Mouse (Mus musculus) cerebral cortex, adult 2 months (tissue): ENCODE results near the gene Uhrf1.

Experiments
- WGBS: fragments of 180-500 bp; shearing (Covaris S2); methylation state at CpG from one replicate; pipeline ENCODE4 v1.1.7; 2018; 5-methylcytosine and 5-hydroxymethylcytosine counted together

The Uhrf1 gene

DNA sequence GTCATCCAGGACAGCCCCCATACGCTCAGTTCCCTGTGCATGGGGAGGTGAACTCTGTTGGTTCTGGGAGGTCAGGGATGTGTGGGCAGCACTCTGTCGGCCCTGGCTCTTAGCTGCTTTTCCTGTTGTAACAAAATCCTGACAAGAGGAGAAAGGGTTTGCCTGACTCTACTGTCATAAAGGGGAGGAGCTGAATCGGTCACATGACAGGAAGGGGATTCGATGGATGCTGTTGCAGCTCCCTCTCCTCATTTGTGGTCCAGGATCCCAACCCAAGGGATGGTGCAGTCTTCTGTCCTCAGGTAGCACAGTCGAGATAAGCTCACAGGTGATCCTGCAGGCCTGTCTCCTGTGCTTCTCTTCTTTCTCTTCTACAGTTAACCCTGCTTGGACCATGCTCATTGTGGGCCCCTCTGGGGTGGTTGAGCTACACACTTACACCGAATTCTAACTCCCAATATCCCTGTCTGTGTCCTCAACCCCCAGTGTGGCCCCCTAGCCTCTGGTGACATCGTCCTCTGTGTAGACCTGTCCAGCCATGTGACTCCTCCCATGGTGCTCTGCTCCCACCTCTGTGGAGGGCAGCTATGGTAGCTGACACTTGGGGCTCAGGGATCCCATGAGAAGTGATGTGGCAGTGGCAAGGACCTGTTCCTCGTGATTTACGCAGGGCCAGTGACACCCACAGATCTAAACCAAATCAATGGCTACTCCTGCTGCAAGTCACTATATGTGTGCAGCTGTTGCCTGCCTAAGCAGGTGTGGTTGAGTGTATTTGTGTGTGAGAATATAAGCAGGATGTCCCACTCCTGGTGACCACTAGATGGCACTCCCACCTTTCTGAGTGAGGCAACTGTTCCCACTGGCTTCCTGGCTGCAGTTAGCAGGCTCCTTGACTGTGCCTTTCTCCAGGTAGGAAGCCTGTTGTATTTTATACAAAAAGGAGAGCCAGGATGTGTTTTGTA is 54.1 kb downstream of the Uhrf1 start:
- WGBS: 63% methylated on average over 9 of the region's 9 CpGs

DNA sequence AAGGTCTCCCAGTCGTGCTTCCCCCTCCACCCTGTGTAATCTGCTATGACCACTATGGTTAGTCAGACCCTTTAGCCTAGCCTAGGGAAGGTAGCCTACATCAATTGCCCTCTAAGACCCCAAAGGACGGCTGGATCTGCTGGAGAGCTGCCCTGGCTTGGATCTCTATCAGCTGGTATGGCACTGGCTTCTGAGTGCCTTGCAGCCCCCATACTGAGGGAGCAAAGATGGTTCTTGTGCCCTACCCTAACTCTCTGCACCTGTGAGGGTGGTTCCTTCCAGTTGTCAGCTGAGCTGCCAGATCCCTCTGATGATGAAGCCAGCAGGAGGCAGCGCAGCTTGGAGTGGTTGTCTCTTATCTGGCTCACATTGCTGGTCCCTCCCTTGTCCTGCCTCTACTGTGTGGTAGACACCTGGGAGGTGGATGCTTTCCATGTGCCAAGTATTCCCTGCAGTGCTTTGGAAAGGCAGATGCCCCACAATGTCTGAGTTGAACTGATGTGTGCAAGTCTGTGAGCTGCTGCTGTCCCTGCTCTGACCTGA is 56.1 kb downstream of the Uhrf1 start:
- 56% methylated on average over 3 of the region's 3 CpGs for whole genome bisulfite sequencing

DNA sequence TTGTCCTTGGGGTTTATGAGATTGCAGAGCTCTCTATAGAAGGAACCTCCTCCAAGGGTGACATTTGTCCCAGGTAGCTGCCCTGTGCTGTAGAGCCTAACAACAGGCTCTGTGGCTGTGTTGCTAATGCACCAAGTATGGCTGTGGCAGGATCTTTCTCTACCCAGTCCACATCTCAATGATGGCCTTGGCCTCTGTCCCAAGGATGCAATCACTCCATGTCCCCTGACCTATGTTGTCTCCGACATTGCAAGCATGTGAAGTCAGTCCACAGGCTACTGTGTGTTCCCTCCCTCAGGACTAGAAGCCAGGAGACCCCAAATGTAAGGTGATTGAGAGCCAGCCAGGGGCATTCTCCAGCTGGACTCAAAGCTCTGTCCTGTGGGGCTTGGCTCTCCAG is 56.7 kb downstream of the Uhrf1 start:
- 68% methylated on average over 1 of the region's 1 CpGs for WGBS

DNA sequence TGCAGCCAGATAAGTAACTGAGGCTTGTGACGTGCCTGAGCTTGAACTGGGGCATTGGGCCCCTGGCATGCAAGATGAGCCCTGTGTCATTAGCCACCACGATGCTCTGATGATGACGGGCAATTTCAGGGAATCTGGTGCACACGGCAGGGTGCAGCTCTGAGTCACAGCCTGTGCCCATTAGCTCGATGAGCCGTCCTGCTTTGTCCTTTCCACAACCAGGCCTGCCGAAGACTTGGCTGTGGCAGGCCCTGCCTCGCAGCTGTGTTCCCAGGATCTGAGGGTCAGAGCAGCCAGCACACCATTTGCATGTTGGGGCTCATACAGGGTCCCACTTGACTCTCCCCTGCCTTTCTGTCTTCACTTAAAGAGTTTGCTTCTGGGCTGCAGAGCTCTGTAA is 57.3 kb downstream of the Uhrf1 start:
- 30% methylated on average over 8 of the region's 8 CpGs for WGBS

DNA sequence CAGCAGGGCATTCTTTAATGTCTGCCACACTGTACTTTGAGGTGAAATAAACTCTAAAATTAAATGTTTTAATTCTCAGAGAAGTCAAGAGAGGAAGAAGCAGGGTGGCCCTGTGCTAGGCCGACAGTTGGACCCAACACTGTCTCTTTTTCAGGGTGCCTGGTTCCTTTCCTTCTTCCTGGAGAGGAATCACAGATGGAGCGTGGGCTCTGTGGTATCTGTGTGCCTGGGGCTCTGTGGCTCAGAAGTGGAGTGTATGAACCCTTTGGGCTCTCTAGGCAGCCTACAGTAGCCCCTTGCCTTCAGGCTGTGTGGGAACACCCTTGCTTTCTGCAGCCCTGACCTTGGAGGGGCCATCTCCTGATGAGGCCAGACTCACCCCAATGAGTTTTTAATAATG is 58.4 kb downstream of the Uhrf1 start:
- WGBS: 60% methylated on average over 2 of the region's 2 CpGs

DNA sequence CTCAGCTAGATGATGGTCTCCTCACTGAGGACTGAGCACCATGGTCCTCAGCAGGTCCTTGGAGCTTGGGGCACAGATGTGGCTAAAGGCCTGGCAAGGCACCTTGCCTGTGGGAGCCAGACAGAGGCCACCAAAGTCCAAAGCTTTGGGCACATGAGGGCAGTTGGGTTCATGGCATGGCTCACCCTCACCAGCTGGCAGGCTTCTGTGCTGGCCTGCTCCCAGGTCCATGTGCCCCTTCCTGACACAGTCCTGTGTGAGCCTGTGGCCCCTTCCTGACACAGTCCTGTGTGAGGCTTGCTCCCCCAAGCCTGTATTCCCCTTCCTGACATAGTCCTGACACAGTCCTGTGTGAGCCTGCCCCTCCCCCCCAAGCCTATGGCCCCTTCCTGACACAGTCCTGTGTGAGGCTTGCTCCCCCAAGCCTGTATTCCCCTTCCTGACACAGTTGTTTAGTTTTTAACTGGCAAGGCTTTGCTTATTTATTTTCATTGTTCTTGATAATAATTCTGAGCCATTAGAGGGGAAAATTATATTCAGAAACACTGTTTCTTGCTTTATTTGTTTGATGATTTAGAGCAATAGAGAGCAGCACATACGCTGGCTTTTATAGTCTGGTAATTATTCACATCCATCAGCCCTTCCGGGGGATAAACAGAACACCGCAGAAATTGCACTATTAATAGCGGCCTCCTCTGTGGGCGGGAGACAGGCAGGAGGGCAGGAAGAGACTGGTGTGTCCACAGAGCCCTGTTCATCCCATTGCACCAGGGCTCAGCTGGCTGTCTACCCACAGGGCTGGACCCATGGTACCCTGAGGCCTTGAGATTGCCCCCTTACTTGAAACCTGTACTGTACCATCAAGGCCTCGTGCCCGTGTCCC is 62.9 kb downstream of the Uhrf1 start:
- 43% methylated on average over 7 of the region's 7 CpGs for WGBS

DNA sequence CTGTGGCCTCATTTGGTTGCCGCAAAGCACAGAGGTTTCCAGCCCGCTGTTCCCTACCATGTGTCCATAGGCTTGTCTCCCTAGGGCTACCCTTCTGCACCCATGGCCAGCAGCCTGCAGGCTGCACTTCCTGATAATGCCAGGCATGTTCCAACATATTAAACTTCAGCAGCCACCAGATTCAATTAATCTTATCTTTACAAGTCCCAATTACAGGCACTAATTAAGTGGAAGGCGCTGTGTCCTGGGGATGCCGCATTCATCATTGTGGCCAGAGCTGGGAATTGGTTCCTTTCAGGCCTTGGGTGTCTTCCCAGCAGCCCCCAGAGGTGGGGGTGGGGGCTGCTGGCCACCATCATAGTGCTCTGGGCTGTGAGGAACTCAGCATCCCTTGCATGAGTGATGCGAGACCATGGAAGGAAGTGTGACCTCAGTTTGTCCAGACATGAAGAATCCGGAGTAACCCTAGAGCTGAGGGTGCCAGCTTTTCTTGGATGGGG is 65.2 kb downstream of the Uhrf1 start:
- 74% methylated on average over 6 of the region's 6 CpGs for WGBS

DNA sequence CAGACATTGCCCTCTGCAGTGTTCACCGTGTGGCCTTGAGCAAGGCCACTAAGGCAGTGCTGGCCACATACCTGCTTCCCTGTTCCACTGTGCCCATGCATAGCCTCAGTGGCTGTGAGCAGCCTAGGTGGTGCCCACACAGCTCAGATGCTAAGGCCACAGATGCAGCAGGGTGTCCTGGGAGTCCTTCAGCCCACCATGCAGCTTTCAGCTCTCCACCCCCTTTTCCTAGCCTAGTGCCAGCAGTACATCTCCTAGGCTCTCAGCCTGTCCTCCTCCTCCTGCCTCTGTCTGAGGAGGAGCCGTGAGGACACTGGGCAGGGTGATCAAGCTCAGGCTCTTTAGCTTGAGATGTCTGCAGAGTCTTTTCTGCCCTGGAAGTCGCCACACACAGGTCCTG is 67.0 kb downstream of the Uhrf1 start:
- WGBS: 64% methylated on average over 3 of the region's 3 CpGs

DNA sequence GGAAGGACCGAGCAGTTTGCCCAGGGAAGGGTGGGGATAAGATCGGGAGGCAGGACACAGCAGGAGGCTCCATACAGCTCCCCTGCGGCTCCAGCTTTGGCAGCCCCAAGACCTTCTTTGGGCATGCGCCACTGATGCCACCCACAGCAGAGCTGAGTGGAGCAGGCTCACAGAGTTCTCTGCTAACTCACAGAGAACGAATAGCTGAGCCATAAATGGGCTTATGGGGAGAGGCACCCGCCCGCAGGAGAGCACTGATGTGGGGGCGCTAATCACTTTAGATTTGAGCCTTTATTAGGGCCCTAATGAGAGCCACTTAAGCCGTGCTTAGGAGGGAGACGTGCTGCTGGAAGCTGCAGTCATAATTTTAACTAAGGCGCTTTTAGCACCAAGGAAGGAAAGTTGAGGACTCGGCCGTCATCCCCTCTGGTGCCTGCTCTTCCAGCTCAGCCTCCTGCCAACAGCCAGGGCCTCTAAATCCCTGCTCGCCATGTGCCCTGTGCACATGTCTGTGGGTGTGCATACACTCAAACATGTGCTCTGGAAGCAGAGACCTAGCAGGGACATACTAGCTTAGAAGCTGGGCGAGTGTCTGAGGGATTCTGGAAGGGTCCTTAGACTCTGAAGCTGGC is 68.0 kb downstream of the Uhrf1 start:
- 34% methylated on average over 15 of the region's 15 CpGs for WGBS

DNA sequence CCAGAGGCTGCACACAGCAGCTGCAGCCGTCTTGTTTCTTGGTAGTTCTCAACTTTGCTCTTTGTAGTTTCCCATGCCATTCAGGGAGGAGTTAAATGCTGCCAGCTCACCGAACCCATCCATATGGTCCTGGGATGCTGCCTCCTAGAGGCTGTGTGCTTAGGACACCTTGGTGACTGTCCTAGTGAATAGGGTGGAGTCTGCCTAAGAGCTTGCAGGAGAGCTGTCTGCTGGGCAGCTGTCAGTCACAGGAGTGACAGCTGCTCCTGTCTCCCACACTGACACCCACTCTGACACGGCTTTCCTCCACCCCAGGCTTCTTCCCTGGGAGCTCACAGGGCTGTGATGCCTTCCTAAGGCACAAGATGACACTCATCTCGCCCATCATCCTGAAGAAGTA is 69.0 kb downstream of the Uhrf1 start:
- WGBS: 48% methylated on average over 4 of the region's 4 CpGs
